10 mouse cellular contexts compared by ENCODE assay signal in the genomic region with DNA sequence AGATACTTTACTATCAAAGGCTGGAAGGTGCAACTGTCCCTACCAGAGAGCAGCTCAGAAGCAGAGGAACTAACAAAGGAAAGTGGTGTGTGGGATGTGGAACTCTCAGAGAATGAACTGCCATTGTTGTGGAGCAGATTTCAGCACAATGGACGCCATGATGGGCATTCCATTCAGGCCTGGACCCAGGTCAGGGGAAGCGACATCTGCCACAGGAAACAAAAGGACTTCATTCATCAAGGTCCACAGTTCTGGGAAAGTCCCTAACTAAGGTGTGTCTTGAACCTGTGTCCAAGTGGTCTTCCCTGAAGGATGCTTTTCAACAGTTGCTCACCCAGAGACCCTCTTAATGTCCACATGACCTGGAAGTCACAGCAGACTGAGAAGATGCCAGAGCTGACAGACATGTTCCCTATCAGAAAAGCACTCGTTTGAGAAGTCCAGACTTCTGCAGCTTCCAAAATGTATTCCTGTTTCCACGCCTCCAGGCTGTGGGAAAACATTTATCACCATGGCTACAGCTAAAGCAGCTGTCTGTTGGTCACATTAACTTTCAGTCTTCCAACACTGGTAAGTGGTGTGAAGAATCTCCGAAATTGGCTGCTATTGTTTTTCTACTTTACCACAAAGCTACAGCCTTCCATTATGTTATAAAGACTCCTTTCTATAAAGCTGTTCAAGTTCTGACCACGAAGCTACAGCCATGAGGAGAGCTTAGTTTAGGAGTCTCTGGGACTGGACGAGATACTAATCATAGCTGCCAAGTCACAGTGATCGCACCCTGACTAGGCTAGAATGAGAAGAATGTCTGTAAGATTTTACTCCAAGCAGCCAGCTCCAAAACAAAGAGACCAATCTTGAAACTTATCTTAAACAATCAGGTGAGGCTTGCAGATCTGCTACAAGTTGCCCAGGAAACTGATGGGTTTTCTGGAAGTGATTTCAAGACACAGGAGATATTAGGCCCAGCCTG. TPM values are rescaled to one million over a fixed set of nuclear protein-coding genes. Genes with fewer than 3 reads are reported as not detected.
DNase-seq lines count a peak whose midpoint lies in the region; ATAC-seq and TF ChIP-seq lines count a peak whose summit lies in the region.
"Had no signal": no experiment of that assay in that cellular context is flagged by ENCODE, and none has a peak within 500 bp of the region (broad histone marks: within the 10 kb centered on the region; RNA-seq: fewer than 3 reads in every experiment).

No protein-coding gene starts in this region.

- H3K4me2 ChIP-seq in forebrain, embryonic 12.5 days: no peak overlapping the region
- no peak overlapping the region for H3K4me2 ChIP-seq in limb, embryonic 14.5 days (replicated peaks; ENCODE audit: low read depth, low read length, severe bottlenecking)

- H3K9ac ChIP-seq in forebrain, embryonic 12.5 days: no peak overlapping the region
- H3K9ac ChIP-seq in limb, embryonic 14.5 days (ENCODE audit: low read depth, low read length, severe bottlenecking): no peak overlapping the region

- TF ChIP-seq POLR2A in limb, embryonic 14.5 days (IDR thresholded peaks at IDR 0.05; ENCODE audit: borderline replicate concordance, extremely low read depth, insufficient read depth, insufficient read length): no peak

- peak overlapping the region; percentile 48 for H3K27ac ChIP-seq in forebrain, embryonic 10.5 days
- no peak overlapping the region for H3K27ac ChIP-seq in forebrain, embryonic 12.5 days
- H3K27ac ChIP-seq in limb, embryonic 14.5 days (replicated peaks; ENCODE audit: low read depth, low read length): no peak overlapping the region
- no peak overlapping the region for H3K27ac ChIP-seq in limb, embryonic 10.5 days

- H3K9me3 ChIP-seq in forebrain, embryonic 10.5 days: no peaks in the 10 kb centered on the region
- no peaks in the 10 kb centered on the region for H3K9me3 ChIP-seq in forebrain, embryonic 12.5 days
- H3K9me3 ChIP-seq in limb, embryonic 14.5 days (ENCODE audit: control insufficient read depth, low read length): no peaks in the 10 kb centered on the region
- H3K9me3 ChIP-seq in limb, embryonic 10.5 days (replicated peaks): no peaks in the 10 kb centered on the region

- ATAC-seq in forebrain, embryonic 12.5 days (ENCODE audit: low FRiP score): no peak
- 0 out of 2 replicates have a peak, but pooled peaks have one; percentile 30 for ATAC-seq in limb, embryonic 14.5 days (ENCODE audit: low FRiP score, low read depth)

- H3K4me3 ChIP-seq in forebrain, embryonic 10.5 days: no peak overlapping the region
- H3K4me3 ChIP-seq in forebrain, embryonic 12.5 days (replicated peaks): no peak overlapping the region
- H3K4me3 ChIP-seq in limb, embryonic 14.5 days (replicated peaks; ENCODE audit: low read length): no peak overlapping the region
- no peak overlapping the region for H3K4me3 ChIP-seq in limb, embryonic 10.5 days

- H3K27me3 ChIP-seq in forebrain, embryonic 10.5 days (ENCODE audit: poor library complexity, severe bottlenecking): no peaks in the 10 kb centered on the region
- H3K27me3 ChIP-seq in forebrain, embryonic 12.5 days: no peaks in the 10 kb centered on the region
- no peaks in the 10 kb centered on the region for H3K27me3 ChIP-seq in limb, embryonic 14.5 days (ENCODE audit: control insufficient read depth, insufficient read depth, low read length)
- no peaks in the 10 kb centered on the region for H3K27me3 ChIP-seq in limb, embryonic 10.5 days (ENCODE audit: low read depth, poor library complexity, severe bottlenecking)

- no peaks in the 10 kb centered on the region for H3K36me3 ChIP-seq in forebrain, embryonic 10.5 days (replicated peaks)
- no peaks in the 10 kb centered on the region for H3K36me3 ChIP-seq in forebrain, embryonic 12.5 days (replicated peaks)
- no peaks in the 10 kb centered on the region for H3K36me3 ChIP-seq in limb, embryonic 14.5 days (ENCODE audit: control insufficient read depth, insufficient read depth, low read length)
- no peaks in the 10 kb centered on the region for H3K36me3 ChIP-seq in limb, embryonic 10.5 days

- 68% methylated on average over 8 of the region's 8 CpGs for WGBS in forebrain, embryonic 10.5 days
- 49% methylated on average over 8 of the region's 8 CpGs for WGBS in forebrain, embryonic 12.5 days
- WGBS in limb, embryonic 14.5 days: 66% methylated on average over 8 of the region's 8 CpGs
- 80% methylated on average over 8 of the region's 8 CpGs for WGBS in limb, embryonic 10.5 days

- peaks cover 18% of the 10 kb centered on the region for H3K4me1 ChIP-seq in forebrain, embryonic 10.5 days
- H3K4me1 ChIP-seq in forebrain, embryonic 12.5 days: peaks cover 13% of the 10 kb centered on the region
- H3K4me1 ChIP-seq in limb, embryonic 14.5 days (ENCODE audit: control insufficient read depth, insufficient read depth, low read length): no peaks in the 10 kb centered on the region
- no peaks in the 10 kb centered on the region for H3K4me1 ChIP-seq in limb, embryonic 10.5 days

- DNase-seq in forebrain, embryonic 10.5 days (ENCODE audit: extremely low spot score, low spot score): no peak
- DNase-seq in limb, embryonic 14.5 days (ENCODE audit: low spot score): no peak
- no peak for DNase-seq in limb, embryonic 10.5 days (ENCODE audit: low spot score)
- peak; percentile 48 for DNase-seq in embryo, embryonic 9.5 days (ENCODE audit: extremely low spot score)
- peak; percentile 34 for DNase-seq in mesoderm, embryonic 11.5 days (ENCODE audit: low read depth, low spot score)
- DNase-seq in cerebellum, adult 9-10 months: no peak
- no peak for DNase-seq in adipocyte (ENCODE audit: low spot score)
- DNase-seq: heart, postnatal 36 days; kidney, postnatal 14 days had no signal

RNA-seq across cellular contexts. Expression of a gene that starts 15.0 kb away (rescaled TPM):
- 4.1 and 8.0 TPM in 2 replicates for polyA plus RNA-seq in forebrain, embryonic 10.5 days (2016; fragmentation: Nextera tagmentation; extraction: Ambion mirVana)
- 8.2 TPM in 2 replicates for polyA plus RNA-seq in forebrain, embryonic 12.5 days (2016; fragmentation: Nextera tagmentation; extraction: Ambion mirVana)
- polyA plus RNA-seq in limb, embryonic 14.5 days (2012; rRNA removed): 3.8 and 8.2 TPM in 2 replicates
- 7.8 and 10.8 TPM in 2 replicates for polyA plus RNA-seq in limb, embryonic 14.5 days (2014; fragmentation: Nextera tagmentation; extraction: Ambion mirVana)
- 6.5 and 7.9 TPM in 2 replicates for polyA plus RNA-seq in limb, embryonic 10.5 days (2016; fragmentation: Nextera tagmentation; extraction: Ambion mirVana)

RNA-seq across cellular contexts. Expression of a gene that starts 20.4 kb away (rescaled TPM):
- polyA plus RNA-seq in forebrain, embryonic 10.5 days (2016; fragmentation: Nextera tagmentation; extraction: Ambion mirVana): 675 and 687 TPM in 2 replicates
- 791 and 796 TPM in 2 replicates for polyA plus RNA-seq in forebrain, embryonic 12.5 days (2016; fragmentation: Nextera tagmentation; extraction: Ambion mirVana)
- 492 and 618 TPM in 2 replicates for polyA plus RNA-seq in limb, embryonic 14.5 days (2012; rRNA removed)
- 557 and 602 TPM in 2 replicates for polyA plus RNA-seq in limb, embryonic 14.5 days (2014; fragmentation: Nextera tagmentation; extraction: Ambion mirVana)
- polyA plus RNA-seq in limb, embryonic 10.5 days (2016; fragmentation: Nextera tagmentation; extraction: Ambion mirVana): 550 and 645 TPM in 2 replicates

RNA-seq across cellular contexts. Expression of a gene that starts 56.5 kb away (rescaled TPM):
- 59.5 and 61.2 TPM in 2 replicates for polyA plus RNA-seq in forebrain, embryonic 10.5 days (2016; fragmentation: Nextera tagmentation; extraction: Ambion mirVana)
- 33.9 and 37.6 TPM in 2 replicates for polyA plus RNA-seq in forebrain, embryonic 12.5 days (2016; fragmentation: Nextera tagmentation; extraction: Ambion mirVana)
- 14.5 and 18.2 TPM in 2 replicates for polyA plus RNA-seq in limb, embryonic 14.5 days (2012; rRNA removed)
- 32.7 and 37.3 TPM in 2 replicates for polyA plus RNA-seq in limb, embryonic 14.5 days (2014; fragmentation: Nextera tagmentation; extraction: Ambion mirVana)
- 52.0 and 60.7 TPM in 2 replicates for polyA plus RNA-seq in limb, embryonic 10.5 days (2016; fragmentation: Nextera tagmentation; extraction: Ambion mirVana)

RNA-seq across cellular contexts. Expression of a gene that starts 58.3 kb away (rescaled TPM):
- 182 and 187 TPM in 2 replicates for polyA plus RNA-seq in forebrain, embryonic 10.5 days (2016; fragmentation: Nextera tagmentation; extraction: Ambion mirVana)
- 228 and 237 TPM in 2 replicates for polyA plus RNA-seq in forebrain, embryonic 12.5 days (2016; fragmentation: Nextera tagmentation; extraction: Ambion mirVana)
- 51.7 and 65.4 TPM in 2 replicates for polyA plus RNA-seq in limb, embryonic 14.5 days (2012; rRNA removed)
- polyA plus RNA-seq in limb, embryonic 14.5 days (2014; fragmentation: Nextera tagmentation; extraction: Ambion mirVana): 77.7 and 82.5 TPM in 2 replicates
- polyA plus RNA-seq in limb, embryonic 10.5 days (2016; fragmentation: Nextera tagmentation; extraction: Ambion mirVana): 136 and 140 TPM in 2 replicates

Comparison
In these comparisons a context has a peak if more than half of its experiments do, and no peak if none do; other contexts are left out.
1. DNase-seq: peak in embryo, embryonic 9.5 days (single experiment) and mesoderm, embryonic 11.5 days (single experiment); none in forebrain, embryonic 10.5 days (single experiment), limb, embryonic 14.5 days (single experiment), limb, embryonic 10.5 days (single experiment), cerebellum, adult 9-10 months (single experiment) and adipocyte (single experiment).